Mouse (Mus musculus) thymus, postnatal 25 days (tissue): ENCODE data around the gene Zfhx3.
"Not testable (repeated sequence)": the region's sequence is repeated elsewhere in the genome, so short reads cannot be mapped to it uniquely, and the experiment has no call there.

ENCODE experiments used
- DNase-seq: peaks from one replicate; pipeline ENCODE4 v3.0.0; 2022

The Zfhx3 gene

DNA sequence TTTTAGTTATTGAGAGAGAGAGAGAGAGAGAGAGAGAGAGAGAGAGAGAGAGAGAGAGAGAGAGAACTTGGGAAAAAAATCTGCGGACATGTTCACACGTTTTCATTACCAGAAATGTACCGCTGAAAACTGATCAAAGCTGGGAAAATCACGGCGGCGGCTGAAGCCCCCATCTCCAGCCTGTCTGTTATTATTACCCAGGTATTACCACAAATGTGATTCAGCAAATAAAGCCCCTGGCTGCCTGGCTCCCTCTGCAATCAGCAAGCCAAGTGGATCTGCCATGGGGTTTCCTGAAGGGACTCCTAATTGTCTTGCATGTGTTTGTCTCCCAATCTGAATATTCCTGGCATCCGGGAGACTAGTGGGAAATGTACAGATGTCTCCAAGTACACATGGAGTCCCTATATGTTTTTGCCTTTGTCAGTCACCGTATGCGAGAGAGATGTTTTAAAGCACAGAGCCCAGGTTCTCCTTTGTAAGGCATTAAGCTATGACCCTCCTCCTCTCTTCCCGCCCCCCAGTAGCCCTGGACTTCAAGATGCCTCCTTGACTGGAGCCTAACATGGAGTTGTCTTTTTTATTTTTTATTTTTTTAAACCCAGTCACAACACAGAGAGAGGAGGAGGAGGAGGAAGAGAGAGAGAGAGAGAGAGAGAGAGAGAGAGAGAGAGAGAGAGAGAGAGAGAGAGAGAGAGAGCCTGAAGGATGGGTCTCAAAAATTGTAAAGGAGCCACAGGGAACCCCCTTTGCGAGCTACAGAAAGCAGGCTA lies at the start of gene Zfhx3:
Zfhx3 (plus strand) TSS at position 723 of the 773 bp plus-strand sequence.
- DNase-seq: no peak

DNA sequence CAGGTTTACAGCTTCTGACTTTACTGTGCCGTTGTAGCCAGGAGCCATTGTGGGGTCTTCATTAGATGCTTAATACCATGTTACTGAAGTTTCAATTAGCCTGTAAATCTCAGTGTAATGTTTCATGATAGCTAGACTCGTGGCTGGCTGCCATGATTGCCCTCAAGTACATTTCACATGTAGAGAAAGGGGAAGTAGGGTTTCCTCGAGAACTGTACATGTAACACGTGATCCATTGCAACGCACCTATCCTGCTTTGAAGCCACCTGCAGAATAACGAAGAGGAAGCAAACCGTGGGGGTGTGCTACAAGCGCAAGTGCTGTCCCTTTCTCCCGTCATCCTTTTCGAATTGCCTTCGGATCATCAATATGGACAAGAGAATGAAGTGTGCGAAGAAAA lies 23.5 kb upstream of the Zfhx3 start:
- DNase-seq: peak; percentile 1

DNA sequence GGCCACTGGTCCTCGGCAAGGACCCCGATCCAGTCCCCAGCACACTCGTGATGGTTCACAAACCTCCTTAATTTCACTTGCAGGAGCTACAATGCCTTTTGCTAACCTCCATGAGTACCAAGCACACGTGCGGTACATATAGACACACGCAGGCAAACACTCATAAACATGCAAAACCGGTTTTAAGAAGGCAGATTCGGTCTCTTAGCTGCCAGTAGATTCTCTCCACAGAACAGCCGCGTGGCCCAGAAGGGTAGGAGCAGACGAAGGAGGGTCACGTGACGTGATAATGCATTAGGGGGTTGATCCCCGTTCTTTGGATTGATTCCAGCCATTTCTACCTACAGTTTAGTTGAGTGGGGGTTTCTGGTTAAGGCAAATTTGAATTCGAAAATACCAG lies 16.3 kb upstream of the Zfhx3 start:
- no peak for DNase-seq

- DNase-seq: no peak
Measured at GRCm38 (mm10) chr8:107936725-107937124, 5.7 kb upstream of the Zfhx3 start.

DNA sequence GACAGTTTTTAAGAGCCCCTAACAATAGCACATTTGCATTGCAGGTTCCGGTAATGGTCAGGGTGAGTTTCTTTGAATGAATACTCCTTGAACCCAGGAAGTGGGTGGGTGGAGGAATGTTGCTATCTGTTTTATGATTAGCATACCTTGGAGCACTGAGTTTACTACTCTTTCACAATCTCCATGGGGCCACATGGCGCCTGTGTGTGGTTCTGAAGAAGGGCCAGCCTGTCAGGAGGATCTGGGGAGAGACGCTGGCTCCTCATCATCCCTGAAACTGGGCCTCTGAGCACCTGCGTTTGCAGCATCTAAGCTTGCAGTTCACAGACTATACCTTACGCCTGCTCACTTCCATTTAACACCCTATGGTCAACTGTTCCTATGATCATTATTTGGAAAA lies 4.2 kb upstream of the Zfhx3 start:
- not testable (repeated sequence) for DNase-seq

GRCm38 (mm10) chr8:107940181-107940580 lies 2.3 kb upstream of the Zfhx3 start:
- no peak for DNase-seq

DNA sequence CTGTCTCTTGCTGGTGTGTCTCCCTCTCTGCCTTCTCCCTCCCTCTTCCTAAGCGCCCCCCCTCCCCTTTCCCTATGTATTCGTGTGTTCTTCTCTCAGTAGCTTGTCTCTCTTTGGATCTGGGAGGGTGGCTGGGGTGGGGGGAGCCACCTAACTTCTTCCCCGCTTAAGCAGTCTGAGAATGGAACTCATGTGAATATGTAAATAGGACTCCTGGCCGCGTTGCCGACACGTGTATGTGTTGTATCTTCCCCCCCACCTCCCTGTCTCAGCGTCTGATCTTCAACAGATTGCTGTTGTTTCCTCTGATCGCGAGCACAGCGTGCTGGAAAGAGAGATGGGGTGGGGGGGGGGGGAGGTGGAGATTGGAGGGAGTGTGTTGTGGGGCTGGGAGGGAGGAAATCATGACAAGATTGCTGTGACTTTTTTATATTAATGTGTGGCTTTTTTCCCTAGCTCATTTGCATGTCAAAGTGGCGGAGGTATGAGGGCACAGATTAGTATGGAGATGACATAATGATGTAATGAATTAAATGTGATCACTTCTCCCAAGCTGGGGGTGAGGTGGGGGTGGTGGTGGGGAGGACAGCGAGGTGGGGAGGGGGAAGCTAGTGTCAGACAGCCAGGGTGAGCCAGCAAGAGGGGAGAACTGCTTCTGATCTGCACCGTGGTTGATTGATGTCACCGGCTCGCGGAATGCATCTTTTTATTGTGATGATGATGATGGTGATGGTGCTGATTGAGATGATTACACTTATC lies 487 bp downstream of the Zfhx3 start:
- no peak for DNase-seq

GRCm38 (mm10) chr8:107943550-107944348 lies 1.3 kb downstream of the Zfhx3 start:
- DNase-seq: no peak

DNA sequence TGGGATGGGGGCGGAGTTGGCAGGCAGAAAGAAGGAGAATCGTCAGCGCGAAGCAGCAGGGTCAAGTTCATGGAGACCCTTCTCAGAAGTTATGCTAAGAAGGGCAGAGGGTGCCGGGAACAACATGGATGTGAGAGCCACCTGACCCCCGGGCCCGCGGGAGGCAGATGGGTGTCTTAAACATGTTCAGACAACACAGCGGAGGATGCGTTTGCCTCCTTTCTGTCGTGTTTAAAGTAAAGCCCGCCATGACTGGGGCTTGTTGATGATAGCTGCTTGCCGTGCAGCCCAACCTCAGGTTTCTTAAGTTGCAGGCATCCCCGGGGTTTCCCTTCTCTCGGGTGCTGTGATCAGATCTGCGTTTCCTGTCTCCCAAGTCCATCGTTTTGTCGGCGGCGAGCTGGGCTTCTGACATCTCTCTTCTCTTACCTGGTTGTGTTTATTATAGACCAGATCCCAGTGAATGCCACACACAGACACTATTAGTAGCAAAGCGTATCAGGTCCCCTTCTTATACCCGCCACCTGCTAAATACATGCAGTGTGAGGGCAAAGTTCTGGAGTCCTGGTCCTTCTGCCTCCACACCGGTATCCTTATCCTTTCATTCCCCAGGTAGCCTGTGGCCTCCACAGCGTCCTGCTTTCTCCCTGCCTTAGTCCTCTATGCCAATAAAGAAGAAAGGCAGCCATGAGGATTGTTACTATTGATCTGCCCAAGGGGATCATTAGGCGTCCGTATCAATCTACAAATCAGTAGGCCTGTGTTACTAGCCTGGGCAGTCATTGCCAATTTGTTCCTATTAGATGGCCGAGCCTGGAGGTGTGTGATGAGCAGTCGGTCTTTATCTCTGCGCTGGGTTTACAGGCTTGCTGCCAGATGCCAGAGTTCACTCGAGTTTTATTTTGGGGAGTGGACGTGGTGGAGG lies 2.5 kb downstream of the Zfhx3 start:
- no peak for DNase-seq

- no peak for DNase-seq
Measured at GRCm38 (mm10) chr8:107946888-107947287, 4.4 kb downstream of the Zfhx3 start.

DNA sequence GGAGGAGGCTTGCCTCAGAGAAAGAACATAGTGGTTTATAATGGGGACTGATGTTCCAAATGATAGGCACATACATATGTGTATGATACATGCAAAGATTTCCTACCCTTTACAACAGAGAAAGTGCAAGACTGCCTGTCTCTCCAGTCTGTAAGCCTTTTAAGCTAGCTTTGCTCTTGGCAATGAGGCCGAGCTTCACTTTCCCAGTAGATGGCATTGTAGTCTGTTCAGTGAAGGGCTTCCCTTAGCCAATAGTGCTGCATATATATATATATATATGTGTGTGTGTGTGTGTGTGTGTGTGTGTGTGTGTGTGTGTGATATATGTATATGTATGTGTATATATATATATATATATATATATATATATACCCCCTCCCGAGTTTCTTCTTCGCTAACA lies 13.4 kb downstream of the Zfhx3 start:
- DNase-seq: no peak

DNA sequence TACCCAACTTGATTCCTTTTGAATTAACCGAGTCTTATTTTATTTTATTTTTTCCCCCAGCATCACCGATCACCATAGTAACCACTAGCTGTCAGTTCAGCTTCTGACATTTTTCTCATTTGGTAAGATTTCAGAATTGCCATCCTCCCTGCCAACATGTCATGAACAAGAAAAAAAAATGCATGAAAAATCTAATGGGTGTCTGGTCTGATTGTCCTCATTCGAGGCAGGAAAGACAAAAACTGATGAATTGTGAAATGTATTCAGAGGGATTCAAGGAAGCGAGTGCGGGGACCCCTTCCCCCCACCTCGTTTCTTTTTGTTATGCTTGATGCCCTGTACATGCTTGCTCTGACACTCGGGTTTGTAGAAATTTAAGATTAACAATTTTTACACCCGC lies 15.1 kb downstream of the Zfhx3 start:
- no peak for DNase-seq

- DNase-seq: no peak
Measured at GRCm38 (mm10) chr8:107960466-107960865, 18.0 kb downstream of the Zfhx3 start.

GRCm38 (mm10) chr8:107960878-107961277 lies 18.4 kb downstream of the Zfhx3 start:
- DNase-seq: no peak

- DNase-seq: no peak
Measured at GRCm38 (mm10) chr8:107972198-107972597, 29.8 kb downstream of the Zfhx3 start.

- no peak for DNase-seq
Measured at GRCm38 (mm10) chr8:107974451-107974850, 32.0 kb downstream of the Zfhx3 start.

DNA sequence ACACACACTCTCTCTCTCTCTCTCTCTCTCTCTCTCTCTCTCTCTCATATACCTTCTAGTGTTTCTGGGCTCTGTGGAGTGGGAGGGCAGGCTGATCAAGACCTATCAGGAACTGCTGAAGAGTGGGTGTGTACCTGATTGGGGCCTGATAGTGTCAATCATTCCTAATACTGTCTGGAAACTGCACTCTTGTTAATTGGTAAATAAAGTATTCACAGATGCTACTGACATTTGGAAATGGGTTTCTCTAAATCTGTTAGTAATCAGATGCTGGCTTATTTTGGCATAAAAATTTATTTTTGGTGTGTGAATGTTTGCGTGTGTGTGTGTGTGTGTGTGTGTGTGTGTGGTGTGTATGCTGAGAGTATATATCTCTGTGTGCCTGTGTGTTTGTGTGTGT lies 35.8 kb downstream of the Zfhx3 start:
- no peak for DNase-seq

DNA sequence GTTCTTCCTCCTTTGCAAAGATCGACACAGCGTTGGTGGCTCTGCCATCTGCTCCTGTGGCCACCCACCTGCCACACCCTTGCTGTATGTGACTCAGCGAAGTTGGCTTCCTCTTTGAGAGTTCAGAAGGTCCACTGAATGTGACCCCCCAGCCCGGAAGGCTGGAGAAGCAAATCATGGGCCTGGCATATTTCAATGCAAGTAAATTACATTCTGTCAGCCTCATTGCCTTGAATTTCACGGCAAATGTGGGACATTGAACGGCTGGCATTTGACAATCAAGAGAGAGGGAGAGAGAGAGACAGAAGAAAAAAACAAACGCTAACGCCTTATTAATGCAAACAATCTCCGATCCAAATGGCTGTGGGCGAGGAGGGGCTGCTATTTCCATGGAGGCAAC lies 38.2 kb downstream of the Zfhx3 start:
- DNase-seq: peak; percentile 2

GRCm38 (mm10) chr8:107986629-107987028 lies 44.2 kb downstream of the Zfhx3 start:
- no peak for DNase-seq

DNA sequence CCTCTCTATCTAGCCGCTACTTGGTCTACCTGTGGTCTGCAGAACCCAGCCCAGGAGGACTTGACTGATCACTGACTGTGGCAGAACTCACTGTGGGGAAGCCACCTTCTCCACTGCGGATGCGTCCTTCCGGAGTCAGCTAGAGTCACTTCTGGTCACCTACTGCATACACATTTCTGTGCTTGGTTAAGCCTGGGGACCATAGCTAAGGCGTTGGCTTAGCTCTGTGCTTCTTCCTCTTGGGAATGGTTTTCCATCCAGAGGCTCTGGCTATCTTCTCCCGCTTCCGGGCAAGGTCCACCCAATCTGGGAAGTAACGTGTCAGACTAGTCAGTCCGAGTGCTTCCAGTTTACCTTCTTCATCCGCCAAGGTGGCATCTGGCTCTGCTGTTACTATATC lies 56.4 kb downstream of the Zfhx3 start:
- no peak for DNase-seq

DNA sequence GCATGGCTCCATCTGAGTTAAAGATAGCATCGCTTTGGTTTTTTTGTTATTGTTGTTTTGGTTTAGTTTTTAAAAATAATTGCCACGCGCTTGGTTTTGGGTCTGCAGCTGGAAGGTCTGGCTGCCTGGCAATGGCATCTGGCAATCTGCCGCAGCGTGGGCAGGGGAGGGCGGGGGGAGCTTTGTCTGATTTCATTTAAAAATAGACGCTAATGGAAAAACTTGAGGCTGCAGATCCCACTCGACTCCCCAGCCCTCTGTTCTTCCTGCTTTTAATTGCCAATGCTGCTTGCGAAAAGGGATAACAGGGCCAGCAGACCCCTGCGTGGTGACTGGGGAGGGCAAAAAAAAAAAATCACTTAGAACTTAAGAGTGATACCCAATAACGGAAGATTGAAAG lies 69.1 kb downstream of the Zfhx3 start:
- DNase-seq: no peak

DNA sequence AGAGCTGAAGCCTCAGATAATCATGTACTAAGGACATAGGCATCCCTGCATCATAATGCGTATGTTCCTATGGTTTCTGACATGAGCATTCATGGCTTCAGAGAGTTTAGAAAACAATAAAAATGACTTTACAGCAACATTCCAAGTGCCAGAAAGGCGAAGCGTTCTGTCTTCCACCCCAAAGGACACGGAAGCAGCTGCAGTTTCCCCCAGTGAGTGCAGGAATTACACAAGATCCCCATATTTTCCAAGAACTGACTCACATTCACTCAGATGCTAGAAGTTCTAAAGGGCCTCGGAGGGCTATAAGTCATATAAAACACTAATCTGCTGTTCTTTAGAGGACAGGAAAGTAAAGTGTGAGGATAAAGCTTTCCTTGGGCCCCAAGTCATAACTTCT lies 75.3 kb downstream of the Zfhx3 start:
- no peak for DNase-seq
